Mouse (Mus musculus) bone marrow macrophage, adult 2 months (primary cell): ENCODE measurements at regions not wholly inside any gene's neighbourhood (a gene's known extent, or its start where the extent isn't known, plus 50 kb on each side); places are given as distances from the start of the nearest gene placed in this dataset.

Source experiments
- CTCF ChIP-seq: IDR thresholded peaks from 2 replicates; pipeline ENCODE4 v1.5.1; 2012; ENCODE audit warnings: low read depth, mild to moderate bottlenecking, low read length, moderate library complexity
- POLR2A ChIP-seq: IDR thresholded peaks from 2 replicates; pipeline ENCODE4 v1.6.1; 2012; ENCODE audit warnings: mild to moderate bottlenecking, low read depth, low read length, borderline replicate concordance

- no peak for TF ChIP-seq CTCF
- no peak for TF ChIP-seq POLR2A
These were observed 149.9 kb upstream of the Sulf2 start for GRCm38 (mm10) chr2:166305044-166306002.
